Mouse (Mus musculus) ZHBTc4 (cell line): ENCODE data around the gene Dnajc7.
A peak's percentile ranks its signal among the peaks of the same experiment; 100 is the strongest.
"Not testable (repeated sequence)": the region's sequence is repeated elsewhere in the genome, so short reads cannot be mapped to it uniquely, and the experiment has no call there.

Source experiments
- DNase-seq: peaks from one replicate; pipeline ENCODE4 v3.0.0-alpha.2; 2011; ENCODE audit warnings: low read depth, low spot score

Gene Dnajc7

GRCm38 (mm10) chr11:100616836-100617235 is 3.1 kb downstream of the Dnajc7 start:
- DNase-seq: peak; percentile 82

GRCm38 (mm10) chr11:100616332-100616731 is 3.6 kb downstream of the Dnajc7 start:
- DNase-seq: peak; percentile 83

GRCm38 (mm10) chr11:100613241-100613640 is 6.7 kb downstream of the Dnajc7 start:
- peak; percentile 81 for DNase-seq

GRCm38 (mm10) chr11:100611627-100612026 is 8.3 kb downstream of the Dnajc7 start:
- peak; percentile 39 for DNase-seq

GRCm38 (mm10) chr11:100609997-100610680 is 9.8 kb downstream of the Dnajc7 start:
- no peak for DNase-seq

GRCm38 (mm10) chr11:100609355-100609996 is 10.5 kb downstream of the Dnajc7 start:
- no peak for DNase-seq

GRCm38 (mm10) chr11:100608796-100609195 is 11.2 kb downstream of the Dnajc7 start:
- DNase-seq: no peak

- DNase-seq: no peak
Observed at GRCm38 (mm10) chr11:100607121-100607520, 12.8 kb downstream of the Dnajc7 start.

- no peak for DNase-seq
Observed at GRCm38 (mm10) chr11:100605451-100605850, 14.5 kb downstream of the Dnajc7 start.

GRCm38 (mm10) chr11:100604321-100605005 is 15.5 kb downstream of the Dnajc7 start:
- DNase-seq: peak; percentile 62

- no peak for DNase-seq
Observed at GRCm38 (mm10) chr11:100603813-100604212, 16.2 kb downstream of the Dnajc7 start.

GRCm38 (mm10) chr11:100603155-100603554 is 16.8 kb downstream of the Dnajc7 start:
- DNase-seq: no peak

GRCm38 (mm10) chr11:100601372-100601771 is 18.6 kb downstream of the Dnajc7 start:
- no peak for DNase-seq

GRCm38 (mm10) chr11:100598074-100598473 is 21.9 kb downstream of the Dnajc7 start:
- DNase-seq: no peak

- no peak for DNase-seq
Observed at GRCm38 (mm10) chr11:100595533-100595932, 24.4 kb downstream of the Dnajc7 start.

- no peak for DNase-seq
Observed at GRCm38 (mm10) chr11:100594608-100595007, 25.4 kb downstream of the Dnajc7 start.

GRCm38 (mm10) chr11:100592346-100593046 is 27.5 kb downstream of the Dnajc7 start:
- no peak for DNase-seq

- DNase-seq: no peak
Observed at GRCm38 (mm10) chr11:100588462-100588861, 31.5 kb downstream of the Dnajc7 start.

GRCm38 (mm10) chr11:100585148-100585547 is 34.8 kb downstream of the Dnajc7 start:
- DNase-seq: no peak

- DNase-seq: no peak
Observed at GRCm38 (mm10) chr11:100584561-100584961, 35.4 kb downstream of the Dnajc7 start.

- DNase-seq: no peak
Observed at GRCm38 (mm10) chr11:100582836-100583235, 37.1 kb downstream of the Dnajc7 start.

- not testable (repeated sequence) for DNase-seq
Observed at GRCm38 (mm10) chr11:100582413-100582812, 37.6 kb downstream of the Dnajc7 start.
